Mouse (Mus musculus) embryonic stem cell, embryonic (primary cell): ENCODE results near the gene Olfml2a.

ENCODE experiments used
- CTCF ChIA-PET, 4 experiments: fragments of 300-600 bp in 2 of 4; fragments of 350-600 bp in 2 of 4; sonication (Branson Sonifier 250); formaldehyde crosslinking; loops; one replicate each; lab custom pipeline; 2022; ENCODE audit warnings: inconsistent platforms in 2 of 4; lab: Charles Lee
- POLR2A ChIA-PET, 4 experiments: fragments of 300-600 bp in 2 of 4; fragments of 350-600 bp in 2 of 4; sonication (Branson Sonifier 250); formaldehyde crosslinking; loops; one replicate each; lab custom pipeline; 2022; ENCODE audit warnings: antibody characterized with exemption in 4 of 4, inconsistent platforms in 1 of 4; lab: Charles Lee

The Olfml2a gene

DNA sequence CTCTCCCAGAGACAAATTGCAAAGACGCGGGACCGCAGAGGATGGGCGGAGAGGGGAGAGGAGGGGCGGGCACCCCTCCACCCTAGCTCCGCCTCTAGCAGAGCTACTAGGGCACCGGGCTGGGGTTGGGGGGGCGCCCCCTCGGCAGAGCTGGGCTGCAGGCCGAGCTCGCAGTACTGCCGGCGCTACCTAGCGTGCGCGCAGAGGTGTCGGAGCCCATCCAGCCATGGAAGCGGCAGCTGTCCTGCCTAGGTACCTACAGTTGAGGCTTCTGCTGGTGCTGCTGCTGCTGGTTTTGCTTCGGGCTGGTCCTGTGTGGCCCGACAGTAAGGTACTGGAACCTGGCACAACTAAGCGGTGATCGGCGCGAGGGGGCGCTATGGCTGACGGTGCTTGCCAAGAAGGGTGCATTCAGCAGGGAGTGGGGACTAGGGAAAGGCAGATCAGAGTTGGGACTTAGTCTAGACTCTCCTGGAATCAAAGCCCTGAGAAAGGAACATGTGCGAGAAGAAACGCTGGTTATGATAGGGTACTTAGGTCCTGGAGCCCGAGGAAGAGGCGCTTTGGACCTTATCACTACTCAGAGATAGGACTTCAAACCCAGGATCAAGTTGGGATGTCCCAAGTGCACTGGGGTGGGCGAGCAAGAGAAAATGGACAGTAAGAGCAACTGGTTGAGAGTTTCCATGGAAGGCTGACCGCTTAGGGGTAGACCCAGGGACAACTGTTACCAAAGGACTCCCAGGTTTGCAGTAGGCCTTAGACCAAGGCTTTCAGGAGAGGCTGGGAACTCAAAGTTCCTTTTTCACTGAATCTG is at the start of gene Olfml2a:
TSS of gene Olfml2a (plus strand) at position 128 of the 817 bp plus-strand sequence.
- CTCF ChIA-PET: interaction anchor here (0.5 to 2.3 kb wide), 20 partner anchors 8 to 1238 kb away, joined by 3 to 17 read pairs (median 4); no protein-coding TSS in a partner anchor
- POLR2A ChIA-PET: interaction anchor here in 3 of 4 experiments (0.5 to 1.4 kb wide), 7 partner anchors 11 to 1494 kb away, joined by 3 to 7 read pairs (median 5); partner anchors contain the start of genes Arpc5l (in 1 of the 3) and Rpl35 (in 1 of the 3)

DNA sequence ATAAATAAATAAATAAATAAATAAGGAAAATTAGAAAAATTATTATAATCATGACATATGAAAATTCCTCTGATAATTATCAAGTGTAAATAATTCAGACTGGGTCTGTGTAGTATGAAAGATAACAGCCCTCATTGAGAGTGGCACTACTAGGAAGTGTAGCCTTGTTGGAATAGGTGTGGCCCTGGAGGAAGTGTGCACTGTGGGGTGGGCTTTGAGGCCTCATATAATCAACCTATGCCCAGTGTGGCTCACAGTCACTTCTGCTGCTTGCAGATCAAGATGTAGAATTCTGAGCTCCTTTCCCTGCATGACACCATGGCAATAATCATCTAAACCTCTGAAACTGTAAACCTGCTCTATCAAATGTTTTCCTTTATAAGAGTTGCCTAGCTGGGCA is 28.9 kb upstream of the Olfml2a start:
- ChIA-PET CTCF (no interaction called here), POLR2A (no interaction called here)

DNA sequence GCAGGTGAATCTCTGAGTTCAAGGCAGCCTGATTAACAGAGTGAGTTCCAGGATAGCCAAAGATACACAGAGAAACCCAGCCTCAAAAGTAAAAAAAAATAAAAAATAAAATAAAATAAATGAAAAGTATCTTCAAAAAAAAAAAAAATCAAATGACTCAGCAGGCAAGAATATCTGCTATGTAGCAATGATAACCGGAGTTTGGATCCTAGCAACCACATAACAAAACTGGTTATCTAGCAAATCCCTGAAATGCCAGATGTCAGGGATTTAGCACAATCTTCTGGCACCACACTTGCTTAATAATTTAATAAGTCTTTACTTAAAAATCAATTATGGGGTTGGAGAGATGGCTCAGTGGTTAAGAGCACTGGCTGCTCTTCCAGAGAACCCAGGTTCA is 27.5 kb upstream of the Olfml2a start:
- POLR2A ChIA-PET: interaction anchor here in 1 of 4 experiments (1.2 kb wide), 1 partner anchor 9 kb away, joined by 3 read pairs; no protein-coding TSS in a partner anchor
- CTCF ChIA-PET: no interaction called here

DNA sequence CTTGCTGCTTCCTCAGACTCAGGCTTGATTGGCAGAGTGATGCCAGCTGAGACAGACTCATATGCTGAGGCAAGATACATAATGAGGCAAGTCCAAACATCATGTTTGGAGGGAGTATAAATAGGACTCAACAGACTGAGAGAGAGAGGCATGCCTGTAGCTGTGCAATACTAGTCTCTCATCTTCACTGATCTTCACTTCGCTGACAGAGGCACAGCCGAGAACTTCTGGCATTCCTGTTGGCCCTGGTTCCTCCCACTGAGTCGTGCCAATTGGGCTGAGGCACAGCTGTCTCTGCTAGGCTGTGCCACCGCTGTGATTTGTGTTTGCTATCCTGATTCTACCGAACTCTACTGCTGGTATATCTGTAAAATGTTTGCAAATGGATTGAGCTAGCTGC is 25.7 kb upstream of the Olfml2a start:
- ChIA-PET CTCF (no interaction called here), POLR2A (interaction anchor here in 1 of 4 experiments (1.3 kb wide), 1 partner anchor 9 kb away, joined by 4 read pairs; no protein-coding TSS in a partner anchor)

DNA sequence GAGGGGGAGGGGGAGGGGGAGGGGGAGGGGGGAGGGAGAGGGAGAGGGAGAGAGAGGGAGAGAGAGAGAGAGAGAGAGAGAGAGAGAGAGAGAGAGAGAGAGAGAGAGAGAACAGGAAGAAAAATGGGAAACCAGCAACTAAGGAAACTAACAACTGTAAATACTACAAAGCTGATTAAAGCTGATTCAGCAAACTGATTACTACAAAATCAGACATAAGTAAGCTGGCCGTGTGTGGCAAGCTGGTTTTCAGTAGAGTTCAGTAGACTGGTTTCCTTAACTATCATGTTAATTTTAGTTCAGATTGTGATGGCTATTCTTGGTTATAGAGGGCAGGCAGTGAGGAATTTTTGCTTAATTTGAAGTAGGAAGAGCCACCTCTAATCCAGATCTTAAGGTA is 23.2 kb upstream of the Olfml2a start:
- CTCF ChIA-PET: interaction anchor here in 1 of 4 experiments (0.7 kb wide), 1 partner anchor 68 kb away, joined by 3 read pairs; no protein-coding TSS in a partner anchor
- POLR2A ChIA-PET: interaction anchor here in 1 of 4 experiments (0.6 kb wide), 1 partner anchor 1533 kb away, joined by 3 read pairs; no protein-coding TSS in a partner anchor

DNA sequence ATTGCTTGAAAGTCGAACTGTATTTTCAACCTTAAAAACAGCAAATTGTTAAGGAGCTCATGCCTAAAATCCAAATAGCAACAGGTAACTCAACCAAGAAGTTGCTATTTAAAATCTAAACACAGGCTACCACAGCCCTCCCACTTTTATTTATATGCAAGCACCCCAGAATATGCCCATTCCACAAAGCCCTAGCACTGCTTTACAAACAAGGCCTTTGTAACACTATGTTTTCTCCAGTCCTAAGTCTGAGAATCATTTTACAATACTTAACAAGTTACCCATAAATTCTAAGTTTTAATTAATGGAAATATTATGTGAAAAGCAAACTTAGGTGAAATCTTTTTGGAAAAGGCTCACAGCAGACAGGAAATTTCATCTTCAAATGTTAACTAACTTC is 17.3 kb upstream of the Olfml2a start:
- POLR2A ChIA-PET: interaction anchor here in 2 of 4 experiments (1.0 to 1.6 kb wide), 4 partner anchors 9 to 90 kb away, joined by 3 to 4 read pairs (median 3); partner anchors contain the start of gene Arpc5l (in 1 of the 2)
- CTCF ChIA-PET: interaction anchor here in 1 of 4 experiments (0.7 kb wide), 1 partner anchor 787 kb away, joined by 3 read pairs; no protein-coding TSS in a partner anchor

DNA sequence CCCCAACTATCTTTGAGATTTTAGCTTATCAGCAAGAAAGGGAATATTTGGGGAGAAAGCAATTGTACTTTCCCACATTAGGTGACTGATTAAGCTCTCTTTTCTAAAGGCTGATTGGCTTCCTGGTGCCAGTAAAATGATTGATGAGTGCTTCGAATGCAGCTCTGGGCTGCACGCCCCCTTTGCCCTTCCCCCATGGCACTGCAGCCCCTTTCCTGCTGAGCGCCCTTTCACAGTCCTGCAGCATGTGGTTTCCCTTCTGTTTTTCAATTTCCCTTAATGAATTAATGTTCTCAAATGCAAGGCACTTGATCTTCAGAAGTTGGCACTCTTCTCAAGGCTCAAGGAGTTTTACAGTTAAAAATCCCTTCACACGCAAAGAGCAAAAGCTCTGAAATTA is 16.8 kb upstream of the Olfml2a start:
- ChIA-PET POLR2A (interaction anchor here in 2 of 4 experiments (1.0 to 1.6 kb wide), 4 partner anchors 10 to 90 kb away, joined by 3 to 4 read pairs (median 3); partner anchors contain the start of gene Arpc5l (in 1 of the 2)), CTCF (interaction anchor here in 1 of 4 experiments (0.7 kb wide), 1 partner anchor 21 kb away, joined by 3 read pairs; no protein-coding TSS in a partner anchor)

DNA sequence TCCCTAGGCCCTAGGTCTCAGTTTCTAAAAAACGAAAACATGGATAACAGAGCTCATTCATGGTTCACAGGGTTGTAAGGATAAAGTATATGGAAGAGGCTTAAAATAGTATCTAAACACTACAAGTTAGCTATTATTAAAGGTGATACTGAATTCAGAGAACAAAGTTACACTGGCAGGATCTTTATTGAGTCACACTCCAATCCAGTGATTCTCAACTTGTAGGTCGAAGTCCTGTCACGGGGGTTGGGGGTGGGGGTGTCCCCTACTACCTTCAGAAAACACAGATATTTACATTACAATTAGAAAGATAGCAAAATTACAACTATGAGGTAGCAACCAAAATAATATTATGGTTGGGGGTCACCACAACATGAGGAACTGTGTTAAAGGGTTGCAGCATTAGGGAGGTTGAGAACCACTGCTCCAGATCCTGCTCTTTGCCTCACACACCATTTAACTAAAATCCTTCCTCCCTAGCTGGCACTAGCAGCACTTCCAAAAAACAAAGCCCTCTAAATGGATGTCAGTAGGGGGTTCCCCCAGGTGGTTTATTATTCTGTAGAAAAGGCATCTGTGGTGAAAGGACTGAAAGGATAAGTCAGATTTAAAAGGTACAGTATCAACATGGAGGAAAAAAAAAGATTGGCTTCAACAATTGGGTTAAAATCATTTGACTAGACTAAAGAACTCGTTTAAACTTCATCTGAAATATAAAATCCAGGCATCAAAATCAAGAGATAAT is 14.7 kb upstream of the Olfml2a start:
- ChIA-PET POLR2A (interaction anchor here in 2 of 4 experiments (0.7 to 2.4 kb wide), 5 partner anchors 9 to 88 kb away, joined by 3 to 14 read pairs (median 4); partner anchors contain the start of genes Arpc5l (in 1 of the 2) and Rpl35 (in 1 of the 2)), CTCF (interaction anchor here in 1 of 4 experiments (0.7 to 1.7 kb wide), 2 partner anchors 81 to 918 kb away, joined by 3 read pairs; no protein-coding TSS in a partner anchor)

DNA sequence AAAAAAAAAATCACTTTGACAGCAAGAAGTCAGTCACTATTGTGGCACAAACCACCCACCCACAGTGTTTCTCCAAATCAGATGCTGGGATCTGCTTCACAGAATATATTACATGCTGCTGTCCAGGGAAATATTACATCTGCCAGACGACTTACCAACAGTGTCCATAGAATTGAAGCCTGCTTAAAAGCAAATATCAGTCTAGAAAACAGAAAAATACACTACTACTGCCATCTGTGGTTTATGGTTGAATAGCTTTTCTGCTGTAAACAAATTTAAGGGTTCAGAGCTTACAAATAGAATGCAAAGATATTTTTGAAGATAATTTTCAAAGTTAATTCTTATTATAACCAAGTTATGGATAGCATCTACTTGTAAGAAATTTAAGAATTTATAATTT is 10.4 kb upstream of the Olfml2a start:
- CTCF ChIA-PET: interaction anchor here in 1 of 4 experiments (0.6 kb wide), 1 partner anchor 250 kb away, joined by 5 read pairs; no protein-coding TSS in a partner anchor
- POLR2A ChIA-PET: interaction anchor here in 1 of 4 experiments (1.4 to 2.1 kb wide), 3 partner anchors 79 to 83 kb away, joined by 3 to 6 read pairs (median 5); no protein-coding TSS in a partner anchor

DNA sequence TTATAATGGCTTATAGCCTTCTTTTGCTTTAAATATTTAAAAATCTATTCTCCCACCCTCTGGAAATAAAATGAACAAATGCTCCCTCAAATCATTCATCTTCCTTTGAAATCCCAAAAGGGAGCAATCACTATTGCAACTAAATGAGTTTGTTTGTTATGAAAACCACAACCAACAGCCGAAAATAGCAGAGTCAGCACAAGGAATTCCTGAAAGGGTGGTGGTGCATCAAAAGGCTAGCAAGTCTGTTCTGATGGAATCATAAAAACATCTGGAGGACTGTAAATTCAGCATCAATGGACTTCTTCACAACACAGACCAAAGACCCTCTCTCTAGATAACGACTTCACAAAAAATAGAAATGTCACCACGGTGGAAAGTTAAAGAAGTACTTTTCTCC is 8.3 kb upstream of the Olfml2a start:
- CTCF ChIA-PET: no interaction called here
- POLR2A ChIA-PET: no interaction called here

DNA sequence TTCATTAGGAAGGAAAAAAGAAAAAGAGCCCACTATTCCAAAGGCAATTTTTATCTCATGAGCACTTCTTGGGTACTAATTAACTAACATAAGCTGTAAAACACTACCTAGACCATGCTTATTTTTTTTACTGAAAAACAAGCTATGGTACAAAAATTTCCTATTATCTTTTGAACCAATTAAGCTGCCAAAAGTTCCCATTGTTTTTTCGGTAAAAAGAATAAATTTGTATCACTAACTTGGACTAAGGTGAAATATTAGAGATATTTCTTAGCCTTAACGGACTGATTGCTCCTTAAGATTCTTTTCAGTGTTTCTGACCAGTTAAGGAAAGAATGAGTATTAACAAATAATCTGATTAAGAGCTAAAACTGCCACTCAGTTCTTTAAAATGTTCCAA is 7.9 kb upstream of the Olfml2a start:
- ChIA-PET POLR2A (interaction anchor here in 1 of 4 experiments (2.4 kb wide), 1 partner anchor 76 kb away, joined by 21 read pairs; no protein-coding TSS in a partner anchor), CTCF (no interaction called here)

DNA sequence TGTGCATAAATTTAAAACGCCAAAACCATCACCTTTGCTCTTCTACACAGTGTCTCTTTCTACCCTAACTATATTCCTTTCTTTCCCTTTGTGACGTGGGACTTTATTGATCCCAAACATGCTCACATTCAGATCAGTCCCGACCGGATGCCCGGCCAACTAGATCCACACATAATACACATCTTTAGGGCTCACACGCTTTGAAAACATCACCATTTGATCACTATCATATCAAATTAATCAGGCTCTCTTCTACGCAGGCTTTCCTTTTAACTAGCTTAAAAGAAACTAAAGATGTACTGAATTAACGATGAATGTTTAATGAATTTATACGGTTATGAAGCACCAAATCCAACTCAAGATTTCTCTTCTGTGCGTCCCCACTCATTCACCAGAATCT is 7.2 kb upstream of the Olfml2a start:
- ChIA-PET CTCF (interaction anchor here in 2 of 4 experiments (0.6 to 1.7 kb wide), 3 partner anchors 51 to 255 kb away, joined by 3 to 4 read pairs (median 4); partner anchors contain the start of gene Rpl35 (in 1 of the 2)), POLR2A (interaction anchor here (0.6 to 2.4 kb wide), 15 partner anchors 8 to 158 kb away, joined by 3 to 33 read pairs (median 6); partner anchors contain the start of genes Arpc5l (in 2 of the 4) and Rpl35 (in 2 of the 4))

DNA sequence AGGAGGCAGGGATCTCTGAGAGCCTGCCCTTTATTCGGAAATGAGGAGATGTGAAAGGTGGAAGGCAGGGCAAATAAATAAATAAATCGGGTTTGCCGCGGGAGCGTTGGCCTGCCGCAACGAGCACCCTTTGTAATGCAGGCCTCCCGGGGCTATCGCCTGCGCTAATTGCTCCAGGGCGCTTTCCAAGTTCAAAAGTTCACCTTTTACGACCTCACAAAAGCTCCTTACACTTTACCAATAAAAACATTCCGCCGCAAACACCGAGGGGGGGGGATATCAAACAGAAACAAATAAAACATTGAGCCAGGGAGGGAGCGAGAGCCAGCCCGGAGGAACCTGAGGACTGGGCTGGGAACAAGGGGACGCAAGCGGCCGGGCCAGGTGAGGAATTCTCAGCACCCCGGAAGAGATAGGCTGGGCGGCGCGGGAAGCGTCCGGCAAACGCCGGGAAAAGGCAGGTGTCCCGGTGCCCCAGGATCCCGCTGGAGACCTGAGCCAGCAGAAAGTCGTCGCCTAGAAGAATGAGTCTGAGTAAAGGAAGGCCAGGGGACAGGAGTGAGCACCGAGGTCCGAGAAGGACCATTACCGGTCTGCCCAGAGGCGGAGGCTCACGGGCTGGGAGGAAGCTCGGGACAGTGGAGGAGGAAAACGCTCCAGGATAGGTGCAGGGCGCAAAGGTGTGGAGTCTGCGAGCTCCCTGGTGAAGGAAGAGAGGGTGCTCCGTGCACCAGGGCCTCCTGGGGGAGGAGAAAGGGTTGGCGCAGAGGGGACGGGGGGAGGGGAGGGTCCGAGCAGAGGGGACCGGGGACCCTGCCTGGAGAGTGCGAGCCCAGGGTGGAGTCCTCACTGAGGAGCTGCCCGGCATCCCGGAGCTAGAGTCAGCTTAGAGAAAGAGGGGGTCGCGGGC is 6.4 kb upstream of the Olfml2a start:
- ChIA-PET POLR2A (interaction anchor here (0.6 to 2.4 kb wide), 38 partner anchors 9 to 501 kb away, joined by 3 to 33 read pairs (median 4); partner anchors contain the start of genes Arpc5l (in 3 of the 4) and Rpl35 (in 3 of the 4)), CTCF (interaction anchor here (0.6 to 1.7 kb wide), 7 partner anchors 18 to 256 kb away, joined by 3 to 13 read pairs (median 4); partner anchors contain the start of gene Rpl35 (in 1 of the 4))

DNA sequence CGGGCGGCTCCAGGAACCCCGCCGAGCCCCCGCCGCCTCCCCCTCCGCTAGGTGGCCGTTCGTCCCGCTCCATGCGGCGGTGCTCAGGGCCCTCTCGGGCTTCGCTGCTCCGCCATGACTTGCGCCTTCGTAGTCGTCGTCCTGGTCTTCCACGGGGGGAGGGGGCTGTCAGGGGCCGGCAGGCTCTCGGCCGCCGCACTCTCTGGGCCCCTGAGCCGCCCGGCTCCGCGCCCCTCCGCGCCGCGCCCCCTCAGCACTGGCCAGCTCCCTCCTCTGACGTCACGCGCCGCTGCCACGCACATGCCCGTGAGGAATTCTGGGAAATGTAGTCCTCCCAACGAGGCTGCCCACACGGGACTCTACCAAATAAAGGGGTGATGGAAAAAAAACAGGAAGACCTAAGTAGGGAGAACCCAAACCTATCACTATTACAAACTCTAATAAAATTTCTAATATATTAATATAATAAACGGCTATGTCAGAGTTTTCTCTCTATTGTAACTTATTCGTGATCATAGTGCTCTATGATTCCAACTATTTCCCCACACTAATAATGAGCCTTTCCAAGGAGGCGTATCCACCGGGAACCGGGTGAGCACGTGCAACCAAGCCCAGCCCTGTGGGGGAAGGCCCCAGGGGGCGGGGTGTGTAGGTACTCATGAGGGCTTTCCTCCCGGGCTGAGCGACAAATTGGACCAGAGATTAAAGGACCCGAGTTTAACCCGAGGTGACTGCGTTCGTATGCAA is 5.5 kb upstream of the Olfml2a start:
- ChIA-PET POLR2A (interaction anchor here (0.6 to 2.4 kb wide), 28 partner anchors 8 to 593 kb away, joined by 3 to 33 read pairs (median 4); partner anchors contain the start of genes Arpc5l (in 3 of the 4) and Rpl35 (in 3 of the 4)), CTCF (interaction anchor here in 3 of 4 experiments (0.7 to 1.7 kb wide), 5 partner anchors 50 to 257 kb away, joined by 3 to 8 read pairs (median 4); partner anchors contain the start of gene Rpl35 (in 1 of the 3))

DNA sequence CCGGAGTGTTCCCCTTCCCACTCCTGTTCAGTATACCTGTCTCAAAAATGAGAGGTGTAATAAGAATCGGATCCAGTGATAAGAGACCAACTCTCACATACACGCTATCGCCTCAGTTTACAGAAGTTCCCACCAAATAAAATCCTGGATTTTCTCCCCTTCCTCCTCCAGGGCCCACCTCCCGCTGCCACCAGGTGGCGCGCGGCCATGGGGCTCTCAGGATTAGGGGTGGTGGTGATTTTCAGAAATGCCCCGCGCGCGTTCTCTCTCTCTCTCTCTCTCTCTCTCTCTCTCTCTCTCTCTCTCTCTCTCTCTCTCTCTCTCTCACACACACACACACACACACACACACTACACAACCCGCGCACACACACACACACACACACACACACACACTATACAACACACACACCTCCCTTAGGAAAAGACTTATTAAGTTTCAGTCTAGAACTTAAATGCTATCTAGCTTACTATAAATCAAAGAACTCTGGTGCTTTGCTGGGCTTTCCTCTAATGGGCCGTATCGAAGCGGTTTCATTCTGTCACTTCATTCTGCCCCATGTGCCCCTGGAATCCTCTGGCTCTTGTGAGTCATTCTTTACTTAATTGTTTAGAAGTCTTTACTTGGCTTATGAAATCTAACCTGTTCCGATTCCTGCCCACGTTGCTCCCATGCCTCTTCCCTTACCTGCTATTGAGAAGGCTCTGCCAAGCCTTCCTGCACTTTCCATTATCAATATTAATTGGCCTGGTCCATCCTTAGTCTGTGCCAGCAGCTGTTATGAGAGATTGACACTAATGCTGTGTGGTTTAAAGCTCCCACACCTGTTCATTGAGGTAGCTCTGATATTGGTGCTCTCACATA is 4.4 kb upstream of the Olfml2a start, which contains the start of gene Nr6a1:
TSS of gene Nr6a1 (minus strand) at position 574 of the 865 bp plus-strand sequence.
- ChIA-PET CTCF (interaction anchor here in 3 of 4 experiments (0.6 to 0.9 kb wide), 4 partner anchors 71 to 527 kb away, joined by 3 to 4 read pairs (median 4); no protein-coding TSS in a partner anchor), POLR2A (interaction anchor here in 1 of 4 experiments (0.6 to 2.8 kb wide), 3 partner anchors 77 to 365 kb away, joined by 3 to 15 read pairs (median 3); partner anchors contain the start of genes Arpc5l and Rpl35)
